Mouse (Mus musculus): Measurements from ENCODE around the gene Acss2.
"Not testable (repeated sequence)": the region's sequence is repeated elsewhere in the genome, so short reads cannot be mapped to it uniquely, and the experiment has no call there.

Gene Acss2

DNA sequence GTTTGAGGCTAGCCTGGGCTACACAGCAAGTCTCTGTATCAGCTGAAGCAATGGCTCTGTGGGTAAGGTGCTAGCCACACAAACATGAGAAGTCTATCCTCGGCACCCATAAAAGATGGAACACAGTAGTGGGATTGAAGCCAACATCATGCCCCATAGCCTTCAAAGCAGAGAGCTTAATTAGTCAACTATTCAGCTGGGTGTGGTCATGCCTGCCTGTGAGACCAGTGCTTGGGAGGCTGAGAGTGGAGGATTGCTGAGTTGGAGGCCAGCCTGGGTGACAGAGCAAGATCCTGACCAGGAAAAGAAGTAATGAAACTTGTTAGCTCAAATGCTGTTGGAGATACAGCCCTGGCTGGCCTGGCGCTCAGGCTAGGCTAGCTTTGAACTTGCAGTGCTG lies 73.1 kb downstream of the Acss2 start:
- DNase-seq (ENCODE audit: low spot score): no peak

- DNase-seq (ENCODE audit: low spot score): peak; percentile 35
Observed at GRCm38 (mm10) chr2:155591676-155592075, 73.9 kb downstream of the Acss2 start.

DNA sequence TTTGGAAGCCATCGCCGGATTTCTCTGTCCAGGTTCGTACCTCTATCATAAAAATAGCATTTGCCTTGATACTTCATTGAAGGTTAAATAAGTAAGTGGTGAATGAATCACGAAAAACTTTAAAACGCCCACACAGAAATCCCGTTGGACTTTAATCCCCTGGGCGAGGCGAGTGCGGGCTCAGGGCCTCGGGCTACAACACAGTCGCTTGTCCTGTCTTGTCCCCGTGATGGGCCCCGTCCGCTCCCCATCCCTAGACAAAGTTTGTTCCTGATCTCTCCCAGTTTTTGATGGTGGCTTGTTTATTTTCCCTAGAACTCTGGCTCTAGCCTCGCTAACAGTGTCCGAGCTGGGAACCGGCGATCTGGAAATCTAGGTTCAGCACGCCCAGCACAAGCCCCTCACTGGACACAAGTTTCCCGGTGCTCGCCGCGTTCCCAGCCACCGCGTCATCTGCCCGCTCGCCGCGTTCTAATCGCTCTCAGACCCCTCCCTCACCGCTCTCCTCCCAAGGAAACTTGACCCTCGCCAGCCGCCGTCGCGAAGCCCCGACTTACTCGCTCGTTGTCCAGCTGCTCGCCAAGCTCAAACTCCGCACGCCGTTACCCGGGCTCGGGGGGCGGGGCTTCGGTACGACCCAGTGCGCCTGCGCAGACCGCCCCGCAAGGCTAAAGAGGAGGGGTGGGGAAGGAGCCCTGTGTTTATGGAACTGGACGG lies 74.5 kb downstream of the Acss2 start, which contains the start of gene Gss:
Gene Gss (minus strand): TSS at position 674 of the 717 bp plus-strand sequence.
- peak; percentile 97 for DNase-seq (ENCODE audit: low spot score)

GRCm38 (mm10) chr2:155592854-155593283 lies 75.1 kb downstream of the Acss2 start:
- no peak for DNase-seq (ENCODE audit: low spot score)

DNA sequence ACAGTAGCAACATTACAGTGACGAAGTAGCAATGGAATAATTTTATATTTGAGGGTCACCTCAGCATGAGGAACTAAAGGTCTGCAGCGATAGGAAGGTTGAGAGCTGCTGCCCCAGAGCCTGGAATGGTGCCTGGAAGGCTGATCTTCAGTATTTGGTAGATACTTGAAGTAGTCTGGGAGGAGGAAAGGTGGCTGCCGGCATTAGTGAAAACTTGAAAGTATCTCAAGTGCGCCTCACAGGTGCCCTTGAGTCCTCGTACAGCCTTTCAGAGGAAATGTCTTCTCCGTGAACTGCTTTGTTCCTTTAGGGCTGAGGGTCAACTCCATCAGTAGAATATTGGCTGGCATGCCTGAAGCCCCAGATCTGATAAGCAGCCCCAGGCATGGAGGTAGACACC lies 77.8 kb downstream of the Acss2 start:
- no peak for DNase-seq (ENCODE audit: low spot score)

DNA sequence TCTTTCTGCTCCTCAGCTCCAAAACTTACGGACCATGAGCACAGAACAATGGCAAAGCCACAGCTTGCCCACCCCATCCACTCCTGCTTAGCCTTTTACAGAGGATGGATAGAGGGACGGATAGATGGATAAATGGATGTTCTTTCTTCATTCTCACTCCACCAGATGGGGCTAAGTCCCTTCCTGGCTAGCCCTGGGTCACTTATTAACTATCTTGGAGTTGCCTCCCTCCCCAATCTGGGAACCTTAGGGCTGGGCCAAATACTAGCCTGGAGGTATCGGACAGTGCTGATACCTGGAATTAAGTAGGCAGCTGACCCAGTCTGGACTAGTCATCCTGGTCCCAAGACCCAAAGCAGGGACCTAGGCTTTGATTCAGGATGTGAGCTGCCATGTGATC lies 86.0 kb downstream of the Acss2 start:
- no peak for DNase-seq (ENCODE audit: low spot score)

DNA sequence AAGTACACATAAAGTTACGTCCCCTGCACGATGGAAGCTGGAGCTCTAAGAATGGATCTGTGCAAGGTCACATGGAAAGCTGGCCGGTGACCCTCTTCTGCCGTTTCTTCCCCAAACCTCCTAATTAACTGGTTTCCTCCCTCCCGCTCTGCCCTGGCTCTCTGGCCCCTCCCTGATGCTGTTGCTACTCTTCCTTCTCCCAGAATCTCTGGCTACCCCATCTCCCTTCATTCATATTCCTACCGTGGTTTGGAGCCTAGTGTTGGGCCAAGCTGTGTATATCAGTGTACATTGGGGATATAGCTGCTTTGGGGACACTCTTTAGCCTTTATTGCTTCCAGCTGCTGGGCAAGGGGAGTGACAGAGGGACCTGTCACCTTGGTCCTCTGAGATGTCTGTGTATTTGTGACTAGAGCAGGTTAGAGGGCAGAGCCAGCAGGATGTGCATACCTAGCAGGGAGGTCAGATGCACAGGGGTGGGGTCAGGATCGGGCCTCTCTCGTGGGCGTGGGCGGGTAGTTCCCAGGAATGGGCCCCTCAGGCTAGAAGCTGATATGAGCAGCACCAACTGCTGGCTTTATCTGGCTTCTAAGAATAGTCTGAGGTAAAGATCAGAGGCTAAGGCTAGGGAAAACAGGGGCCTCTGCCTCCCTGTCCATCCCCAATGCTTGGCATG lies 87.0 kb downstream of the Acss2 start:
- DNase-seq (ENCODE audit: low spot score): no peak

DNA sequence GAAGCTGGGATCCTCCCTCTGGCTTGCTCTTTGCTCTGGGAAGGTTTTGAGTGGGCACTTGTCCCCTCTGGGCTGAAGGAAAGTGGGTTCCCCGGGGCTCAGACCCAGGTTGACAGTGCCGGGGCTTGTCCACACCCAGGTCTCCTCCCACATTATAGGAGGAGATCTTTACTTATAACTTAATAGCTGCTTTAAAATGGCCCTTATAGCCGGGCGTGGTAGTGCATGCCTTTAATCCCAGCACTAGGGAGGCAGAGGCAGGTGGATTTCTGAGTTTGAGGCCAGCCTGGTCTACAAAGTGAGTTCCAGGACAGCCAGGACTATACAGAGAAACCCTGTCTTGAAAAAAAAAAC lies 87.5 kb downstream of the Acss2 start:
- DNase-seq (ENCODE audit: low spot score): not testable (repeated sequence)

GRCm38 (mm10) chr2:155606360-155606759 lies 88.6 kb downstream of the Acss2 start:
- no peak for DNase-seq (ENCODE audit: low spot score)

DNA sequence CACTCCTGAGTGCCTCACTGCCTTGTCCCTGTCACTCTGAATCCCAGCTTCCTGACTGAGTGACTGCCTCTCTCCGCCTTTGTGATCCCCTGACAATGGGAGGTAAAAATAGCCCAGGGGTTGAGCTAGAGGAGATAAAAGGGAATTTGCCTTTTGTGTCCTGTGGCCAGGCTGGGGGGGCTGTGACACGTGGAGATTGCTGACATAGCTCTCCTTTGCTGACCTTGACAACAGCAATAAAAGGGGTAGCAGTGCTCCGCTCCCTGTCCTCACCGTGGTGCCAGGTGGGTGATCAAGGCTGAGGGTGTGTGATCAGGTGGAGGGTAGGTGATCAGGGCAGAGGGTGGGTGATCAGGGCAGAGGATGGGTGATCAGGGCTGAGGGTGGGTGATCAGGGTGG lies 93.2 kb downstream of the Acss2 start, which contains the start of gene Myh7b:
Gene Myh7b (plus strand): TSS at position 235 of the 400 bp plus-strand sequence.
- no peak for DNase-seq (ENCODE audit: low spot score)

DNA sequence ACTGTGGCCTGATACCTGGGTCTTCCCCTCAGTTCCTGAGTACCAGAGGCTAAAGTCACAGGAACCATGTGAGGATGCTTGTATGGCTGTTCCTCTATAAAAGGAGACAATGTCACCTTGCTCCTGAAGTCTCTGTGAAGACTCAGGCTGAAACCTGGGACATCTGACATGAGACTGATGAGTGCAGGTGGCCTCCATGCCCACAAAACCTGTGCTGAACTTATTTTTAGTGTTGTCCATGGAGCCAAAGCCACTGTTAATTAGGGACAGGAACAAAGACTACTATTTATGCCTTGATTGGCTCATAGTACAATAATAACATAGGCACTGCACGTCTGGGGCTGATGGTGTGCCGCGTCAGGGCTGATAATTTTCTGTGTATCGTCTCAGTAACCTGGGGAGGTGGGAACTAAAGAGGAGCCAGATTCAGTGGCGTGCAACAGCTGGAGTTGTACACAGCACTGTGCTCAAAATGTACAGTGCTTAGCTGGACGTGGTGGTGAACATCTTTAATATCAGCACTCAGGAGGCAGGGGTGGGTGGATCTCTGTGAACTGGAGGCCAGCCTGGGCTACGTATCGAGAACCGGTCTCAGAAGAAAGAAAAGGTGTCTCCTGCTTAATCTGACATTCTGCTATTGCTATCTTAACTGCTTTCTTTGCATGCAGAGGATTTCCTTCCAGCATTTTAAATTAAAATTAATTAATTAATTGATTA lies 94.2 kb downstream of the Acss2 start:
- DNase-seq (ENCODE audit: low spot score): no peak

GRCm38 (mm10) chr2:155613326-155613755 lies 95.6 kb downstream of the Acss2 start:
- no peak for DNase-seq (ENCODE audit: low spot score)

- DNase-seq (ENCODE audit: low spot score): no peak
Observed at GRCm38 (mm10) chr2:155613953-155614352, 96.2 kb downstream of the Acss2 start.

GRCm38 (mm10) chr2:155616971-155617370 lies 99.2 kb downstream of the Acss2 start:
- DNase-seq (ENCODE audit: low spot score): no peak

DNA sequence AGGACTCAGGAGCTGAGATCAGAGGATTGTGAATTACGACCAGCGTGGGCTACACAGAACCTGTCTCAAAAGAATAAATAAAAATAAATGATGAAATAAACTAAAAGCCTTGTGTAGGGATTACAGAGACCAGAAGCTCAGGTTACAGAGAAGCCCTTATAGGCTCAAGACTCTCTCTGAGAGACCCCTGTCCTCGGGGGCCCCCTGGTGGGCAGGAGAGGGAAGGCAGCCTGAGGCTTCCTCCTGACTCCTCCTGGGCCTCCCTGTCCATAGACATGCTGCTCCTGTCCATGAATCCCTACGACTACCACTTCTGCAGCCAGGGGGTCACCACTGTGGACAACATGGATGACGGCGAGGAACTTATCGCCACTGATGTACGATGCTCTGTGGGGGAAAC lies 102.1 kb downstream of the Acss2 start:
- peak; percentile 75 for DNase-seq (ENCODE audit: low spot score)

DNA sequence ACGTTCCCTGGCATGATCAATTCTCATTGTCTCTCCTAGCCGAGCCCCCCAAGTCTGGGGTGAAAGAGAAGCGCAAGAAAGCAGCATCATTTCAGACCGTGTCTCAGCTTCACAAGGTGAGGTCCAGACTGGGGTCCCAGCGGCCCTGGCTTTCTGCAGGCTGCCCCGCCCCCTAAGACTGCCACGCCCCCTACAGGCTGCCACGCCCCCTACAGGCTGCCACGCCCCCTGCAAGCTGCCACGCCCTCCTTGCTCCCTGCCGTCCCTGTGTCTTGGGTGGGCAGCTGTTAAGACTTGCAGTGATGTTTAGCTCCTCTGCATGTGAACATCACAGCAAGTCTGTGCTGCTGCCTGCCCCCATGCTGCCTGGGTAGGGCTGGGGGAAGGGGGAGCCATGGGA lies 104.9 kb downstream of the Acss2 start:
- no peak for DNase-seq (ENCODE audit: low spot score)

DNA sequence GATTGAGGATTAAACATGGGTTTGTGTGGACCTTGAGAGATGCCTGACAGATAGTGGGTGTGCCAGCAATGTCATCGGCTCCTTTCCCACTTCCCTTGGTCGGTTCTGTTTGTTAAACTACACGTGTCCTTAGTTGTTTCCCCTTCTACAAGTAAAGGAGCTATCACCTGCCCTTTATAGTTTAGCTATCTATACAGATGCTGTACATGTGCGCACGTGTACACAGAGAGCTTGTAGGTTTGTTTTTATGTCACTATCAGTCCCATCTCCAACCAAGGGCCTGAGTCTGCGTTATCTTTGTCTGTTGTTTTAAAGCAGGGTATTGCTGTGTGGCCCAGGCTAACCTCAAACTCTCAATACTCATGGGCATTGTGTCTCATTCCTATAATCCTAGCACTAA lies 106.2 kb downstream of the Acss2 start:
- no peak for DNase-seq (ENCODE audit: low spot score)

DNA sequence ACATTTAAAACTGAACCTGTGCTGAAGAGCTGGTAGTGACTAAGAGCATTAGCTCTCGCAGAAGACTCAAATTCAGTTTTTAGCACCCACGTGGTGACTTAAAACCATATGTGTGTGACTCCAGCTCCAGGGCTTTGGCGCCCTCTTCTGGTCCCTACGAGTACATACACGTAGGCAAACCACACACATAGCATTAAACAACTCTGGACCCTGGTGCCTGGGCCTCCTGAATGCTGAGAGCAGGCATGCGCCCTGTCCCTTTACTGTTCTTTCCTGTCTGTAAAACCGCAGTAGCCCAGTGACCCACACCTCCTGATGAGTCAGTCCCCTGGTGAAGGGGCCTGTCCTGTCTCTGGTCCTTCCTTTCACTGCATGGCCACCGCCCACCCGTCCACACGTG lies 107.0 kb downstream of the Acss2 start:
- peak; percentile 34 for DNase-seq (ENCODE audit: low spot score)

GRCm38 (mm10) chr2:155626277-155626676 lies 108.5 kb downstream of the Acss2 start:
- no peak for DNase-seq (ENCODE audit: low spot score)

- DNase-seq (ENCODE audit: low spot score): peak; percentile 65
Observed at GRCm38 (mm10) chr2:155627030-155627738, 109.4 kb downstream of the Acss2 start.

DNA sequence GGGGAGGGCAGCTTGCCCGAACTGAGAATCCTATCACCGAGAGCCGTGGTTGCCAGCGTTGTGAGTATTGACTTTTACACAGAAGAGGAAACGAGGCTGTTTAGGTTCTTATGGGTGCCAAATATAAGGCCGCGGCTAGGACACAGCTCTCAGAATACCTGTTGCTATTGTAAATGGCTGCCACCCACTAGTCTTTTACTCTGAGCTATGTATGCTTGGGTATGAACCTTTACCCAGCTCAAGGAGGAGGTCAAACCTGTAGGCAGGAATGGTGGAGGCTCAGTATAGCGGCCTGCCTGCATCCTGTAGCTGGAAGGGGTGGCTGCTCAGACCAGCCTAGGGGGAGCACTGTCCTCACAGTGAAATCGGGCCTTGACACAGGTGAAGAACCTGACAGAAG lies 110.4 kb downstream of the Acss2 start:
- no peak for DNase-seq (ENCODE audit: low spot score)

GRCm38 (mm10) chr2:155628519-155628918 lies 110.8 kb downstream of the Acss2 start:
- DNase-seq (ENCODE audit: low spot score): no peak
